Comparison of ENCODE assay signal across 8 mouse cellular contexts in the genomic region with DNA sequence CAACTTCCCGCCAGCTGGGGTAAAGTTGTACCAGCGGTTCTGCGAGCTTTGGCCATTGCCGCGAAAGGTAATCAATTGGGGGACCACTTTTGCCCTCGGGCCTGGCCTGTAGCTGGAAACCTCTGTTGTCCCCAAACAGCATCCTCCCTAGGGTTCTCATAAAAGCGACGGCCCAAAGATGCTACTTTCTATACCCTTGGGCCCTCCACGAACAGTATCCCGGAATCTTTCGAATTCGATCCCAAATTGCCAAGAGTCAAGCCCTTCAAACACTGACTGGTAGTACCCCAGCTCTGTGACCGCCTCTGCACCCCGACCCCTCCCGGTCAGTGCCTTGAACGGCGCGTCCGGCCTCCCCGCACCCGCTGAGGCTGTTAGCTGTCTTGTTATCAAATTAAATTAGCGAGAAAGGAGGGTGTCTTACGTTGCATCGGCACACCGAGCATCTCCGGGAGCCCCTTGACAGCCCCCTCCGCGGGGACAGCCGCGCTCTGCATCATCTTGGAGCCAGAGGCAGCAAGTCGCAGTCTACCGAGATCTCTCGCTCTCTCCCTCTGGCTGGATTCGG. TPM values are rescaled to one million over a fixed set of nuclear protein-coding genes. Genes with fewer than 3 reads are reported as not detected.
DNase-seq lines count a peak whose midpoint lies in the region; ATAC-seq lines count a peak whose summit lies in the region.

No protein-coding gene starts in this region.

- 1% methylated on average over 34 of the region's 34 CpGs for WGBS in liver, embryonic 11.5 days
- under 1% methylated on average over 34 of the region's 34 CpGs for WGBS in forebrain, embryonic 10.5 days
- under 1% methylated on average over 34 of the region's 34 CpGs for WGBS in limb, embryonic 10.5 days
- WGBS in neural tube, embryonic 14.5 days = under 1% methylated on average over 34 of the region's 34 CpGs

- peak overlapping the region; percentile 97 for H3K4me2 ChIP-seq in liver, embryonic 11.5 days
- H3K4me2 ChIP-seq in neural tube, embryonic 14.5 days (ENCODE audit: low read depth, low read length) = peak overlapping the region; percentile 59

- no peaks in the 10 kb centered on the region for H3K9me3 ChIP-seq in liver, embryonic 11.5 days (ENCODE audit: control insufficient read depth, low read length)
- no peaks in the 10 kb centered on the region for H3K9me3 ChIP-seq in forebrain, embryonic 10.5 days
- H3K9me3 ChIP-seq in limb, embryonic 10.5 days (replicated peaks) = no peaks in the 10 kb centered on the region
- no peaks in the 10 kb centered on the region for H3K9me3 ChIP-seq in neural tube, embryonic 14.5 days (ENCODE audit: control insufficient read depth, low read length)

- H3K9ac ChIP-seq in liver, embryonic 11.5 days (ENCODE audit: low read depth, low read length) = no peak overlapping the region
- 0 out of 2 replicates have a peak overlapping the region, but pooled peaks have one; percentile 7 for H3K9ac ChIP-seq in neural tube, embryonic 14.5 days (replicated peaks; ENCODE audit: low read depth, low read length)

- ATAC-seq in liver, embryonic 11.5 days (replicated peaks; ENCODE audit: low FRiP score) = no peak
- peak; percentile 15; the same call in 1 of the 2 replicates for ATAC-seq in neural tube, embryonic 14.5 days (ENCODE audit: low read depth)

- H3K4me3 ChIP-seq in liver, embryonic 11.5 days (ENCODE audit: low read depth, low read length) = peak overlapping the region; percentile 61
- peak overlapping the region; percentile 66 for H3K4me3 ChIP-seq in forebrain, embryonic 10.5 days
- peak overlapping the region; percentile 63 for H3K4me3 ChIP-seq in limb, embryonic 10.5 days
- peak overlapping the region; percentile 29 for H3K4me3 ChIP-seq in neural tube, embryonic 14.5 days (ENCODE audit: low read depth, low read length)

- H3K36me3 ChIP-seq in liver, embryonic 11.5 days (ENCODE audit: control insufficient read depth, insufficient read depth, low read length) = no peaks in the 10 kb centered on the region
- H3K36me3 ChIP-seq in forebrain, embryonic 10.5 days (replicated peaks) = no peaks in the 10 kb centered on the region
- no peaks in the 10 kb centered on the region for H3K36me3 ChIP-seq in limb, embryonic 10.5 days
- H3K36me3 ChIP-seq in neural tube, embryonic 14.5 days (ENCODE audit: control insufficient read depth, insufficient read depth, low read length) = no peaks in the 10 kb centered on the region

- peaks cover 15% of the 10 kb centered on the region for H3K4me1 ChIP-seq in liver, embryonic 11.5 days (replicated peaks; ENCODE audit: control insufficient read depth, insufficient read depth, low read length)
- peaks cover 44% of the 10 kb centered on the region for H3K4me1 ChIP-seq in forebrain, embryonic 10.5 days
- H3K4me1 ChIP-seq in limb, embryonic 10.5 days = peaks cover 42% of the 10 kb centered on the region
- peaks cover 13% of the 10 kb centered on the region for H3K4me1 ChIP-seq in neural tube, embryonic 14.5 days (ENCODE audit: control insufficient read depth, insufficient read depth, low read length)

- no peak overlapping the region for H3K27ac ChIP-seq in liver, embryonic 11.5 days (ENCODE audit: low read depth, low read length)
- no peak overlapping the region for H3K27ac ChIP-seq in forebrain, embryonic 10.5 days
- H3K27ac ChIP-seq in limb, embryonic 10.5 days = no peak overlapping the region
- H3K27ac ChIP-seq in neural tube, embryonic 14.5 days (ENCODE audit: low read depth, low read length) = no peak overlapping the region

- peak; percentile 49 for DNase-seq in liver, embryonic 11.5 days (ENCODE audit: low spot score)
- no peak for DNase-seq in liver
- DNase-seq in forebrain, embryonic 10.5 days (ENCODE audit: extremely low spot score, low spot score) = peak; percentile 61
- peak; percentile 68 for DNase-seq in limb, embryonic 10.5 days (ENCODE audit: low spot score)
- no peak for DNase-seq in cerebellum, postnatal 4 days (ENCODE audit: low spot score in 2 of 2)
- DNase-seq in retina, embryonic 14.5 days (ENCODE audit: low spot score) = no peak
- DNase-seq in adrenal gland, adult 2 months = no peak

- peaks cover 92% of the 10 kb centered on the region for H3K27me3 ChIP-seq in liver, embryonic 11.5 days (replicated peaks; ENCODE audit: control insufficient read depth, insufficient read depth, low read length)
- peaks cover 100% of the 10 kb centered on the region for H3K27me3 ChIP-seq in forebrain, embryonic 10.5 days (ENCODE audit: poor library complexity, severe bottlenecking)
- H3K27me3 ChIP-seq in limb, embryonic 10.5 days (ENCODE audit: low read depth, poor library complexity, severe bottlenecking) = peaks cover 100% of the 10 kb centered on the region
- H3K27me3 ChIP-seq in neural tube, embryonic 14.5 days (ENCODE audit: control insufficient read depth, insufficient read depth, low read length) = peaks cover 61% of the 10 kb centered on the region

RNA-seq across cellular contexts. Expression of a gene that starts 10.0 kb away (rescaled TPM):
- not detected in 2 replicates for polyA plus RNA-seq in liver, embryonic 11.5 days (2014; fragmentation: Nextera tagmentation; extraction: Ambion mirVana)
- not detected in 2 replicates for polyA plus RNA-seq in forebrain, embryonic 10.5 days (2016; fragmentation: Nextera tagmentation; extraction: Ambion mirVana)
- polyA plus RNA-seq in limb, embryonic 10.5 days (2016; fragmentation: Nextera tagmentation; extraction: Ambion mirVana) = 0.23 TPM in 1 of 2 replicates, not detected in the other
- polyA plus RNA-seq in neural tube, embryonic 14.5 days (2014; fragmentation: Nextera tagmentation; extraction: Ambion mirVana) = 4.7 and 5.8 TPM in 2 replicates
- total RNA-seq in adrenal gland, adult 2 months (2021) = under 1 TPM in 1 of 2 experiments, not detected in 1; 0.10 TPM
- polyA plus RNA-seq in adrenal gland, adult 2 months (2012; rRNA removed) = 0.02 TPM in 1 of 2 replicates, not detected in the other

Comparison
In these comparisons a context has a peak if more than half of its experiments do, and no peak if none do; other contexts are left out.
1. DNase-seq: peak in liver, embryonic 11.5 days (single experiment), forebrain, embryonic 10.5 days (single experiment) and limb, embryonic 10.5 days (single experiment); none in liver (single experiment), cerebellum, postnatal 4 days (0 of 2), retina, embryonic 14.5 days (single experiment) and adrenal gland, adult 2 months (single experiment).
2. Peak in every context shown above with its lines, with median percentiles within 50 percentile points of each other: H3K4me3 ChIP-seq.